Comparison of ENCODE assay signal across 10 mouse cellular contexts in the genomic region with DNA sequence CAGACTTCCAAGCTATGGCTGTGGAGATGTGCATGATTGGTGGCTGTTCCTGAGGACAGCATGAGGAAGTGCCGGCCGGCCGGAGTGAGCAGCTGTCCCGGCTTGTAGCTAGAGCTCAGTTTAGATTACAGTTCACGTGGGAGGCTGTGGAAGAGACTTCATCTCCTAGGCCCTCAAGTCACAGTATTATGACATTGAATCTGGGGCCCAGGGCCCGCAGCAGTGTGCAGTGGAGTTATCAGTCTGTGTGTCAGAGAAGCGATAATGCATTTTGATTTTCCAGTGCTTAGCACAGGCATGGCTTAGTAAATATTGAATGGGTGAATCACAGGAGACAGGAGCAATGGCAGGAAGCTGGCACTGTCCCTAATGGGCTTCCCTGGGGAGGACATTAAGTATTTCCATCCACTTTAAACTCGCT. TPM values are rescaled to one million over a fixed set of nuclear protein-coding genes. Genes with fewer than 3 reads are reported as not detected.
DNase-seq lines count a peak whose midpoint lies in the region; ATAC-seq and TF ChIP-seq lines count a peak whose summit lies in the region.
"Had no signal": no experiment of that assay in that cellular context is flagged by ENCODE, and none has a peak within 500 bp of the region (broad histone marks: within the 10 kb centered on the region; RNA-seq: fewer than 3 reads in every experiment).

No protein-coding gene starts in this region.

- H3K9me3 ChIP-seq in embryonic facial prominence, embryonic 12.5 days: no peaks in the 10 kb centered on the region
- H3K9me3 ChIP-seq in embryonic facial prominence, embryonic 10.5 days: no peaks in the 10 kb centered on the region
- no peaks in the 10 kb centered on the region for H3K9me3 ChIP-seq in hindbrain, embryonic 14.5 days (ENCODE audit: control insufficient read depth, low read length)
- H3K9me3 ChIP-seq in hindbrain, embryonic 12.5 days (replicated peaks): no peaks in the 10 kb centered on the region
- no peaks in the 10 kb centered on the region for H3K9me3 ChIP-seq in lung, embryonic 14.5 days (ENCODE audit: low read depth, low read length)
- H3K9me3 ChIP-seq in lung, postnatal 0 days (ENCODE audit: low read length): no peaks in the 10 kb centered on the region
- H3K9me3 ChIP-seq in midbrain, embryonic 14.5 days (ENCODE audit: control insufficient read depth, low read length): no peaks in the 10 kb centered on the region

- 73% methylated on average over 8 of the region's 8 CpGs for WGBS in embryonic facial prominence, embryonic 12.5 days
- WGBS in embryonic facial prominence, embryonic 10.5 days: 75% methylated on average over 8 of the region's 8 CpGs
- WGBS in hindbrain, embryonic 14.5 days: 63% methylated on average over 8 of the region's 8 CpGs
- 73% methylated on average over 8 of the region's 8 CpGs for WGBS in hindbrain, embryonic 12.5 days
- WGBS in lung, embryonic 14.5 days: 46% methylated on average over 8 of the region's 8 CpGs
- 56% methylated on average over 8 of the region's 8 CpGs for WGBS in lung, postnatal 0 days
- 73% methylated on average over 8 of the region's 8 CpGs for WGBS in midbrain, embryonic 14.5 days

- H3K4me2 ChIP-seq in embryonic facial prominence, embryonic 12.5 days (replicated peaks): no peak overlapping the region
- H3K4me2 ChIP-seq in hindbrain, embryonic 14.5 days (replicated peaks): no peak overlapping the region
- no peak overlapping the region for H3K4me2 ChIP-seq in hindbrain, embryonic 12.5 days (replicated peaks)
- no peak overlapping the region for H3K4me2 ChIP-seq in lung, embryonic 14.5 days
- H3K4me2 ChIP-seq in lung, postnatal 0 days (replicated peaks; ENCODE audit: low read depth, low read length): no peak overlapping the region
- no peak overlapping the region for H3K4me2 ChIP-seq in midbrain, embryonic 14.5 days (ENCODE audit: low read length)

- DNase-seq in embryonic facial prominence, embryonic 10.5 days (ENCODE audit: low spot score): no peak
- no peak for DNase-seq in hindbrain, embryonic 14.5 days (ENCODE audit: low spot score)
- DNase-seq in lung, embryonic 14.5 days: no peak
- no peak for DNase-seq in lung, postnatal 0 days (ENCODE audit: low spot score)
- no peak for DNase-seq in midbrain, embryonic 14.5 days
- DNase-seq in T-cell, adult 2 months (ENCODE audit: low spot score): no peak

- H3K4me1 ChIP-seq in embryonic facial prominence, embryonic 12.5 days: no peaks in the 10 kb centered on the region
- no peaks in the 10 kb centered on the region for H3K4me1 ChIP-seq in embryonic facial prominence, embryonic 10.5 days
- H3K4me1 ChIP-seq in hindbrain, embryonic 14.5 days (replicated peaks; ENCODE audit: control insufficient read depth, insufficient read depth, low read length): no peaks in the 10 kb centered on the region
- no peaks in the 10 kb centered on the region for H3K4me1 ChIP-seq in hindbrain, embryonic 12.5 days
- H3K4me1 ChIP-seq in lung, embryonic 14.5 days (ENCODE audit: insufficient read depth): no peaks in the 10 kb centered on the region
- H3K4me1 ChIP-seq in lung, postnatal 0 days (ENCODE audit: insufficient read depth, low read depth, low read length): no peaks in the 10 kb centered on the region
- no peaks in the 10 kb centered on the region for H3K4me1 ChIP-seq in midbrain, embryonic 14.5 days (ENCODE audit: control insufficient read depth, insufficient read depth, low read length)

- TF ChIP-seq EP300 in lung, postnatal 0 days (IDR thresholded peaks at IDR 0.05): no peak

- peaks cover 4% of the 10 kb centered on the region for H3K27me3 ChIP-seq in embryonic facial prominence, embryonic 12.5 days
- H3K27me3 ChIP-seq in embryonic facial prominence, embryonic 10.5 days (replicated peaks; ENCODE audit: low read depth, poor library complexity, severe bottlenecking): peaks cover 21% of the 10 kb centered on the region
- H3K27me3 ChIP-seq in hindbrain, embryonic 14.5 days (ENCODE audit: control insufficient read depth, insufficient read depth, low read length): peaks cover 14% of the 10 kb centered on the region
- peaks cover 14% of the 10 kb centered on the region for H3K27me3 ChIP-seq in hindbrain, embryonic 12.5 days
- H3K27me3 ChIP-seq in lung, embryonic 14.5 days (ENCODE audit: insufficient read depth, low read length): no peaks in the 10 kb centered on the region
- no peaks in the 10 kb centered on the region for H3K27me3 ChIP-seq in lung, postnatal 0 days (replicated peaks; ENCODE audit: insufficient read depth, low read length)
- 0 out of 2 replicates have a peak, but pooled peaks cover 5% of the 10 kb centered on the region for H3K27me3 ChIP-seq in midbrain, embryonic 14.5 days (ENCODE audit: control insufficient read depth, insufficient read depth, low read length)
- H3K27me3 ChIP-seq: Patski had no signal

- no peak overlapping the region for H3K4me3 ChIP-seq in embryonic facial prominence, embryonic 12.5 days
- no peak overlapping the region for H3K4me3 ChIP-seq in embryonic facial prominence, embryonic 10.5 days
- H3K4me3 ChIP-seq in hindbrain, embryonic 14.5 days (replicated peaks; ENCODE audit: low read length): no peak overlapping the region
- no peak overlapping the region for H3K4me3 ChIP-seq in hindbrain, embryonic 12.5 days
- H3K4me3 ChIP-seq in lung, embryonic 14.5 days (ENCODE audit: low read depth, low read length): no peak overlapping the region
- H3K4me3 ChIP-seq in lung, postnatal 0 days (ENCODE audit: low read depth, low read length): no peak overlapping the region
- no peak overlapping the region for H3K4me3 ChIP-seq in midbrain, embryonic 14.5 days (replicated peaks; ENCODE audit: low read depth, low read length)

- H3K27ac ChIP-seq in embryonic facial prominence, embryonic 12.5 days: 0 out of 2 replicates have a peak overlapping the region, but pooled peaks have one; percentile 41
- no peak overlapping the region for H3K27ac ChIP-seq in embryonic facial prominence, embryonic 10.5 days (replicated peaks)
- H3K27ac ChIP-seq in hindbrain, embryonic 14.5 days: 0 out of 2 replicates have a peak overlapping the region, but pooled peaks have one; percentile 38
- H3K27ac ChIP-seq in hindbrain, embryonic 12.5 days: no peak overlapping the region
- H3K27ac ChIP-seq in lung, embryonic 14.5 days (ENCODE audit: low read depth): peak overlapping the region; percentile 7; the same call in 1 of the 2 replicates
- no peak overlapping the region for H3K27ac ChIP-seq in lung, postnatal 0 days (ENCODE audit: low read length)
- no peak overlapping the region for H3K27ac ChIP-seq in midbrain, embryonic 14.5 days (replicated peaks; ENCODE audit: low read depth, low read length)

- no peak overlapping the region for H3K9ac ChIP-seq in embryonic facial prominence, embryonic 12.5 days
- H3K9ac ChIP-seq in hindbrain, embryonic 14.5 days: no peak overlapping the region
- H3K9ac ChIP-seq in hindbrain, embryonic 12.5 days: no peak overlapping the region
- H3K9ac ChIP-seq in lung, embryonic 14.5 days: no peak overlapping the region
- H3K9ac ChIP-seq in lung, postnatal 0 days (replicated peaks; ENCODE audit: low read depth): no peak overlapping the region
- no peak overlapping the region for H3K9ac ChIP-seq in midbrain, embryonic 14.5 days (replicated peaks; ENCODE audit: low read length)

- peaks cover 41% of the 10 kb centered on the region for H3K36me3 ChIP-seq in embryonic facial prominence, embryonic 12.5 days
- peaks cover 47% of the 10 kb centered on the region for H3K36me3 ChIP-seq in embryonic facial prominence, embryonic 10.5 days (replicated peaks)
- H3K36me3 ChIP-seq in hindbrain, embryonic 14.5 days (replicated peaks; ENCODE audit: control insufficient read depth, insufficient read depth): peaks cover 41% of the 10 kb centered on the region
- H3K36me3 ChIP-seq in hindbrain, embryonic 12.5 days: peaks cover 40% of the 10 kb centered on the region
- H3K36me3 ChIP-seq in lung, embryonic 14.5 days (ENCODE audit: insufficient read depth): peaks cover 51% of the 10 kb centered on the region
- peaks cover 27% of the 10 kb centered on the region for H3K36me3 ChIP-seq in lung, postnatal 0 days (ENCODE audit: insufficient read depth, low read length)
- H3K36me3 ChIP-seq in midbrain, embryonic 14.5 days (ENCODE audit: control insufficient read depth, insufficient read depth, low read length): peaks cover 41% of the 10 kb centered on the region

- no peak for TF ChIP-seq CTCF in lung, embryonic 14.5 days (IDR thresholded peaks at IDR 0.05; ENCODE audit: low read depth)
- no peak for TF ChIP-seq CTCF in lung, postnatal 0 days (IDR thresholded peaks at IDR 0.05)

- ATAC-seq in embryonic facial prominence, embryonic 12.5 days (ENCODE audit: insufficient number of reproducible peaks, insufficient read depth, low FRiP score, low TSS enrichment): no peak
- no peak for ATAC-seq in hindbrain, embryonic 14.5 days (ENCODE audit: low FRiP score)
- ATAC-seq in hindbrain, embryonic 12.5 days (ENCODE audit: low FRiP score): no peak
- no peak for ATAC-seq in lung, embryonic 14.5 days (ENCODE audit: insufficient read depth)
- no peak for ATAC-seq in lung, postnatal 0 days
- no peak for ATAC-seq in midbrain, embryonic 14.5 days (ENCODE audit: low FRiP score, low TSS enrichment)
- ATAC-seq: midbrain, embryonic 16.5 days; Patski had no signal

RNA-seq across cellular contexts. Expression of a gene that starts 6.5 kb away (rescaled TPM):
- 151 and 177 TPM in 2 replicates for polyA plus RNA-seq in embryonic facial prominence, embryonic 12.5 days (2016; fragmentation: Nextera tagmentation; extraction: Ambion mirVana)
- 59.4 and 61.1 TPM in 2 replicates for polyA plus RNA-seq in embryonic facial prominence, embryonic 10.5 days (2016; fragmentation: Nextera tagmentation; extraction: Ambion mirVana)
- polyA plus RNA-seq in hindbrain, embryonic 14.5 days (2014; fragmentation: Nextera tagmentation; extraction: Ambion mirVana): 9.1 and 10.8 TPM in 2 replicates
- 59.3 and 105 TPM in 2 replicates for polyA plus RNA-seq in hindbrain, embryonic 12.5 days (2016; fragmentation: Nextera tagmentation; extraction: Ambion mirVana)
- polyA plus RNA-seq in lung, embryonic 14.5 days (2014; fragmentation: Nextera tagmentation; extraction: Ambion mirVana): 185 and 194 TPM in 2 replicates
- polyA plus RNA-seq in lung, postnatal 0 days (2015; fragmentation: Nextera tagmentation; extraction: Ambion mirVana): 84.8 and 89.0 TPM in 2 replicates
- polyA plus RNA-seq in midbrain, embryonic 14.5 days (2014; fragmentation: Nextera tagmentation; extraction: Ambion mirVana): 3.6 and 10.8 TPM in 2 replicates

RNA-seq across cellular contexts. Expression of a gene that starts 23.3 kb away (rescaled TPM):
- 1.3 and 1.6 TPM in 2 replicates for polyA plus RNA-seq in embryonic facial prominence, embryonic 12.5 days (2016; fragmentation: Nextera tagmentation; extraction: Ambion mirVana)
- polyA plus RNA-seq in embryonic facial prominence, embryonic 10.5 days (2016; fragmentation: Nextera tagmentation; extraction: Ambion mirVana): 0.96 and 1.0 TPM in 2 replicates
- 0.16 and 0.26 TPM in 2 replicates for polyA plus RNA-seq in hindbrain, embryonic 14.5 days (2014; fragmentation: Nextera tagmentation; extraction: Ambion mirVana)
- 1.3 and 1.5 TPM in 2 replicates for polyA plus RNA-seq in hindbrain, embryonic 12.5 days (2016; fragmentation: Nextera tagmentation; extraction: Ambion mirVana)
- polyA plus RNA-seq in lung, embryonic 14.5 days (2014; fragmentation: Nextera tagmentation; extraction: Ambion mirVana): 3.7 and 4.5 TPM in 2 replicates
- polyA plus RNA-seq in lung, postnatal 0 days (2015; fragmentation: Nextera tagmentation; extraction: Ambion mirVana): 2.1 and 2.6 TPM in 2 replicates
- 0.30 TPM in 1 of 2 replicates, not detected in the other for polyA plus RNA-seq in midbrain, embryonic 14.5 days (2014; fragmentation: Nextera tagmentation; extraction: Ambion mirVana)
- polyA plus RNA-seq: Patski had no signal

RNA-seq across cellular contexts. Expression of a gene that starts 30.6 kb away (rescaled TPM):
- 43.6 and 44.1 TPM in 2 replicates for polyA plus RNA-seq in embryonic facial prominence, embryonic 12.5 days (2016; fragmentation: Nextera tagmentation; extraction: Ambion mirVana)
- polyA plus RNA-seq in embryonic facial prominence, embryonic 10.5 days (2016; fragmentation: Nextera tagmentation; extraction: Ambion mirVana): 44.1 and 48.2 TPM in 2 replicates
- polyA plus RNA-seq in hindbrain, embryonic 14.5 days (2014; fragmentation: Nextera tagmentation; extraction: Ambion mirVana): 4.7 and 6.1 TPM in 2 replicates
- 22.6 and 26.8 TPM in 2 replicates for polyA plus RNA-seq in hindbrain, embryonic 12.5 days (2016; fragmentation: Nextera tagmentation; extraction: Ambion mirVana)
- 42.5 and 51.8 TPM in 2 replicates for polyA plus RNA-seq in lung, embryonic 14.5 days (2014; fragmentation: Nextera tagmentation; extraction: Ambion mirVana)
- polyA plus RNA-seq in lung, postnatal 0 days (2015; fragmentation: Nextera tagmentation; extraction: Ambion mirVana): 2.4 and 3.5 TPM in 2 replicates
- 5.0 and 6.0 TPM in 2 replicates for polyA plus RNA-seq in midbrain, embryonic 14.5 days (2014; fragmentation: Nextera tagmentation; extraction: Ambion mirVana)

RNA-seq across cellular contexts. Expression of a gene that starts 32.0 kb away (rescaled TPM):
- polyA plus RNA-seq in embryonic facial prominence, embryonic 12.5 days (2016; fragmentation: Nextera tagmentation; extraction: Ambion mirVana): 43.5 and 49.9 TPM in 2 replicates
- 35.7 and 36.0 TPM in 2 replicates for polyA plus RNA-seq in embryonic facial prominence, embryonic 10.5 days (2016; fragmentation: Nextera tagmentation; extraction: Ambion mirVana)
- polyA plus RNA-seq in hindbrain, embryonic 14.5 days (2014; fragmentation: Nextera tagmentation; extraction: Ambion mirVana): 80.0 and 82.3 TPM in 2 replicates
- 60.2 and 65.7 TPM in 2 replicates for polyA plus RNA-seq in hindbrain, embryonic 12.5 days (2016; fragmentation: Nextera tagmentation; extraction: Ambion mirVana)
- 47.2 and 52.8 TPM in 2 replicates for polyA plus RNA-seq in lung, embryonic 14.5 days (2014; fragmentation: Nextera tagmentation; extraction: Ambion mirVana)
- polyA plus RNA-seq in lung, postnatal 0 days (2015; fragmentation: Nextera tagmentation; extraction: Ambion mirVana): 115 and 126 TPM in 2 replicates
- polyA plus RNA-seq in midbrain, embryonic 14.5 days (2014; fragmentation: Nextera tagmentation; extraction: Ambion mirVana): 80.9 and 82.8 TPM in 2 replicates

RNA-seq across cellular contexts. Expression of a gene that starts 32.4 kb away (rescaled TPM):
- polyA plus RNA-seq in embryonic facial prominence, embryonic 12.5 days (2016; fragmentation: Nextera tagmentation; extraction: Ambion mirVana): 71.0 and 73.9 TPM in 2 replicates
- 53.1 and 53.5 TPM in 2 replicates for polyA plus RNA-seq in embryonic facial prominence, embryonic 10.5 days (2016; fragmentation: Nextera tagmentation; extraction: Ambion mirVana)
- polyA plus RNA-seq in hindbrain, embryonic 14.5 days (2014; fragmentation: Nextera tagmentation; extraction: Ambion mirVana): 57.5 and 62.8 TPM in 2 replicates
- polyA plus RNA-seq in hindbrain, embryonic 12.5 days (2016; fragmentation: Nextera tagmentation; extraction: Ambion mirVana): 70.5 and 71.7 TPM in 2 replicates
- 84.9 and 93.8 TPM in 2 replicates for polyA plus RNA-seq in lung, embryonic 14.5 days (2014; fragmentation: Nextera tagmentation; extraction: Ambion mirVana)
- polyA plus RNA-seq in lung, postnatal 0 days (2015; fragmentation: Nextera tagmentation; extraction: Ambion mirVana): 75.6 and 104 TPM in 2 replicates
- 60.3 and 65.5 TPM in 2 replicates for polyA plus RNA-seq in midbrain, embryonic 14.5 days (2014; fragmentation: Nextera tagmentation; extraction: Ambion mirVana)

Comparison
In these comparisons a context has a peak if more than half of its experiments do, and no peak if none do; other contexts are left out.
1. H3K27ac ChIP-seq: peak in embryonic facial prominence, embryonic 12.5 days (single experiment), hindbrain, embryonic 14.5 days (single experiment) and lung, embryonic 14.5 days (single experiment); none in embryonic facial prominence, embryonic 10.5 days (single experiment), hindbrain, embryonic 12.5 days (single experiment), lung, postnatal 0 days (single experiment) and midbrain, embryonic 14.5 days (single experiment).